Mouse (Mus musculus): ENCODE data around the gene Patl1. TPM values are rescaled to one million over a fixed set of nuclear protein-coding genes. Genes with fewer than 3 reads are reported as not detected.
A peak's percentile ranks its signal among the peaks of the same experiment; 100 is the strongest.
"Not testable (repeated sequence)": the region's sequence is repeated elsewhere in the genome, so short reads cannot be mapped to it uniquely, and the experiment has no call there.

Patl1 gene
- total RNA-seq (2021), result 10 to 100 TPM; 23.6 to 27.3 TPM
- long read RNA-seq, experiment 1, full-length matches to known transcripts, result 22 of 61 reads
- long read RNA-seq, experiment 1, partial matches to known transcripts, result 7 of 61 reads
- long read RNA-seq, experiment 1, other reads (novel, unspliced or antisense), result 32 of 61 reads
- long read RNA-seq, experiment 2, full-length matches to known transcripts, result 16 of 46 reads
- long read RNA-seq, experiment 2, partial matches to known transcripts, result 11 of 46 reads
- long read RNA-seq, experiment 2, other reads (novel, unspliced or antisense), result 19 of 46 reads

DNA sequence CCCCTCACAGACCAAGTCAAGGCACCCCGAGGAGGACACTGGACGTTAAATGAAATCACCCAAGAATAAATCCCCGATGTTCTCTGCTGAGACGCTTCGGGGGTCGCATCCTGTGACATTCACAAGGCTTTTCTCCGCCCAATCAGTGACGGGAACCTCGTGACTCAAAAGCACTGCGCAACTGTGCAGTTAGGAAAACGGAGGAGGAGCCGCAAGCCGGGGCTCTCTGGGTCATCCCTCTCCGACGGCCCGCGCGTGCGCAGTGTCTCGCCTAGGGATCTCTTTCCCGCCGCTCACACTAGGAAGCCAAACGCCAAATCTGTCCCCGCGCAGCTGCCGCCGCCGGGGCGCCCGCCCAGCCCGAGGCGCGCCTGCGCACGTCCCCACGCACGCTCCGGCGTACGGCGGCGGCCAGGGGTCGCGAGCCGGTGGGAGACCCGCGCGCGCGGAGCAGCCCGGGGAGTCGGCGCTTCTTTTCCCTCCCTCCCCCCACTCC is at the start of gene Patl1:
Gene Patl1 (plus strand): TSS at position 363 of the 496 bp plus-strand sequence.
- DNase-seq (ENCODE audit: low spot score), result peak; percentile 98

GRCm38 (mm10) chr19:11867837-11868236 is 44.4 kb upstream of the Patl1 start:
- no peak for DNase-seq (ENCODE audit: low spot score)

DNA sequence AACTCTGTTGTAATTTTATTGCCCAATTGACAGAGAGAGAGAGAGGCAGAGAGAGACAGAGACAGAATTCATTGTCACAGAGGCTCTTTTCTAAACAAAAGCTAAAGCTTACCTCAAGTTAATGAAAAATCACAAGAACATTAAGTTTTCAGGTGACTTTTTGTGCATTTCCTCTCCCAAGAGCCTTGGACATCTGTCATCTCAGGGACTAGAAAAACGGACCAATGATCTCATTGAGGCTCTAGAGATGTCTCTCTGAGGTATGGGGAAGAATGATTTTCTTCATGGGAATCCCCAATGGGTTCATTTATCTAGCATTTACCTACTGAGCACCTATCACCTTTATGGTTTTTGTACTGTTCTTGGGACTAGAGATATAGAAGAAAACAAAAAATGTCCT is 37.2 kb upstream of the Patl1 start, which contains the start of gene Olfr1419:
Gene Olfr1419 (minus strand): TSS at position 101 of the 400 bp plus-strand sequence.
- no peak for DNase-seq (ENCODE audit: low spot score)

DNA sequence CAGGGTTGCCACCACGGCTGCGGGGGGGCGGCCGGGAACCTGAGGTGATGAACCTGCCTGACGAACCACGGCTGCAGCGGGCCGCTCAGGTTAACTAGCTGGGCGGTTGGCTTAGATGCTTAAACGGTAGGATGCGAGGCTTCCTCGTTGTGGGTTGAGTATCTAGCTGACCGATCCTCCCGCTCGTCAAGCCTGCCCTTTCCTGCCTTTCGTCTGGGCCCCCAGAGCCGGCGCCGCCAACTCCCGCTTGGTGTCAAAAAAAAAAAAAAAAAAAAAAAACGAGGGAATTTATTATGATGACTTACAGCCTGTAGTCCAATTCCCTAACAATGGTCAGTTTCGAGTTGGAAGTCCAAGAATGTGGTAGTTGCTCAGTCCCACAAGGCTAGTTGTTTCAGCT is 33.8 kb upstream of the Patl1 start:
- not testable (repeated sequence) for DNase-seq (ENCODE audit: low spot score)

GRCm38 (mm10) chr19:11886265-11886664 is 25.9 kb upstream of the Patl1 start, which contains the start of gene Olfr1420:
Gene Olfr1420 (plus strand): TSS chr19:11886565.
- DNase-seq (ENCODE audit: low spot score), result no peak

DNA sequence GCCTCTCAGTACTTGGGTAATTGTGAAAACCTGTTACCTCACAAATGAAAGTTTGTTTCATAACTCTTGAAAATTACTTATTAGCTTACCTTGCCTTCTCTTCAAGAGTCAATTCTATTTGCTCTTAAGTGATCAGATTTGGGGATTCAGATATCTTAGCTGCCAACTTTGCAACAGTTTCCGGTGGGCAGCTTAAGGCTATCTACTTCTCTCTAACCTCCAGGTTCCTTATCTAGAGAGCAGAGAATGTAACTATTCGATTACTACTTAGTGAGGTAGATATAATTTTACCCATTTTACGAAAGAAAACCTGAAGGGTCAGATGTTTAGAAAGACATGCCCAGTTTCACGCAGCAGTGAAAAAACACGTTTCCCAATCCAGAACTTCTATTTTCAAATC is 1.2 kb upstream of the Patl1 start:
- no peak for DNase-seq (ENCODE audit: low spot score)

DNA sequence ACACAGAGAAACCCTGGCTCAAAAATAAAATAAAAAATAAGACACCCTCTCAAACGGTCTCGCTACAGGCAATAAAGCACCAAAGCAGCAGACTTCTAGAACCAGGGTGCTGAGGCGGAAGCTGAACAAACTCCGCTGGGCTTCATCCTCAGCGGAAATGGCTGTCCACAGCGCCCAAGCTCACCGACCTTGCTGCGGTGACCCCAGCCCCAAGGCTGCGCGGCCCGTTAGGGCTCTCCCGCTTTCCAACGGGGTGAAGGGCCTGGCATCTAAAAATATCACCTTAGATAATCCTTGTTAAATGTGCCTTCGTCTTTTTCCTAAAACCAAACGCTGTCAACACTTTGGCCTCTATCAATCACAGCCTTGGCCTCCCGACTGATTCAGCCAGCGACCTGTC is 596 bp upstream of the Patl1 start:
- no peak for DNase-seq (ENCODE audit: low spot score)

DNA sequence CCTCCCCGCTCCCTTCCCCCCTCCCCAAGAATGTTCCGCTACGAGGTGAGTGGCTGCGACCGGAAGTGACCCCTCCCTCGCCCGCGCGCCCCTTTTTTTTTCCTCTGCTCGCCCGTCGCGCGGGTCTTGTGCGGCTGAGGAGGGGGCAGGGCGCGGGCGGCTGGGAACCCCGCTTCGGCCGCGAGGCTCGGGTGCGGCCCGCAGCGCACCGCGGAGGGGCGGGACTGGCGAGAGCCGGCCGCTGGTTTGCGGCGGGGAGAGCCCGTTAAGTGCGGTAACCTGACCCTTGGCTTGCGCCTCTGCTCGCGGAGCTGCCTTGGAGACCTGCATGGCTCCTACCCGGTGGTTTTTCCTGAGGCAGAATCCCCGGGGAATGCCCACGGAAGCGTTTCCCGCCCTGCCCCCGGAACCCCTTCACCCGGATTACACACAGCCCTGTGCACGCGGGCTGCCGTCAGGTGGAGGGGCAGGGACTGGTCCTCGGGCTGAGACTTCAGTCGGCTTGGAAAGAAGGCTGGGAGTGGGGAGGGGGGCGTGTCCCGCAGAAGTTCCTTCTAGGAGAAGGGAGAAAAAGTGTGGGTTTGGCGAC is 428 bp downstream of the Patl1 start:
- peak; percentile 59 for DNase-seq (ENCODE audit: low spot score)

- DNase-seq (ENCODE audit: low spot score), result peak; percentile 10
These were observed 3.6 kb downstream of the Patl1 start for GRCm38 (mm10) chr19:11915804-11916203.

- DNase-seq (ENCODE audit: low spot score), result no peak
These were observed 9.9 kb downstream of the Patl1 start for GRCm38 (mm10) chr19:11922068-11922467.

- DNase-seq (ENCODE audit: low spot score), result not testable (repeated sequence)
These were observed 10.3 kb downstream of the Patl1 start for GRCm38 (mm10) chr19:11922515-11922914.

- DNase-seq (ENCODE audit: low spot score), result no peak
These were observed 14.2 kb downstream of the Patl1 start for GRCm38 (mm10) chr19:11926380-11926779.

- DNase-seq (ENCODE audit: low spot score), result no peak
These were observed 16.0 kb downstream of the Patl1 start for GRCm38 (mm10) chr19:11928025-11928748.

DNA sequence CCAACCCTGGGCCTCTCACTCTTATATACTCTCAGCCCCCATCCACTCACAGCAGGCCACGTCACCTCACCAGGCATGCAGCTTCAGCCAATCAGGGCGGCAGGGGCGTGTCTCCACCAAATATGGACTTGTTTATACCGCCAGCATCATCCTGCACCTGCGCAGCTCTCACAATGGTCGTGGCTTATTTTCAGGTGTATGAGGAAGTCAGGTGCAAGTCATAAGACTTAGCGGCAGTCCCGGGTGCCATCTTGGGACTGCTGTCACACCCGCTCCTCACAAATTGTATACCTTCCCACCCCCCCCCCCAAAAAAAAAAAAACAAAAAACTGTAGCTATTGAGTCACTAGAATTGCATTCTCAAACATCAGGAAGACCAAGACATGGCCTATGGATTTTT is 34.3 kb downstream of the Patl1 start:
- DNase-seq (ENCODE audit: low spot score), result not testable (repeated sequence)

DNA sequence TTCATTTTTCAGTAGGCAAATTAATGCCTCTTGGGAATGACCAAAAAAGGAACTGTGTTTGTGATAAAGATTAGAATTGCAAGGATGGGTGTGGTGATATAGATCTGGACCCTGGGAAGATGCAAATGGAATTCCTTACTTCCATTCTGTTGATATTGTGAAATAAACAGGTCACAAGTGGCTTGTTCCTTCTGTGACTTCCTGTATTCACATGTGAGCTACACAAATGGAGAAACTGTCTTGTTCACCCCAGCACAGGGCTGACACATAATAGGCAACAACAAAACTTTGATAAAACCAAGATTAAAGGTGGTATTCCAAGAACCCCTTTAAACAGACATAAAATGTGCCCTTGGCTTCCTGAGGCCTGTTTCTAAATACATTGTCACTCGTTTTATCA is 37.7 kb downstream of the Patl1 start:
- no peak for DNase-seq (ENCODE audit: low spot score)

DNA sequence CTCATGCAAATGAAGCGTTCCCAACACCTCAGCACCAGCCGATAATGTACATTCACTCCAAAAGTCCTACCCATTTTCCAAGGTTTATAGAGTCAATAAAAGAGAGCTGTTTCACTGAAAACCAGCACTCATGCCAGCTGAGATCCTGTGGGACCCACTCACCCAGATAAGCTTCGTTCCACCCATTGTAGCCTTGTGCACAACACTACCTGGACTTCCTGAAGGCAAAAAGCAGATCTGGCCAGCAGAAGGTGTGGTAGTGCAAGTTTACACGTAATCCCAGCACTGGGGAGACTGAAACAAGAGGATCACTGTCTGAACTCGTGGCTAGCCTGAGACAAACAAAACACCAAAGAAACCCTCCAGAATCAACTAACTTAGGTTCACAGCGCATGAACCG is 38.5 kb downstream of the Patl1 start:
- no peak for DNase-seq (ENCODE audit: low spot score)

GRCm38 (mm10) chr19:11954206-11954605 is 42.0 kb downstream of the Patl1 start:
- no peak for DNase-seq (ENCODE audit: low spot score)

- no peak for DNase-seq (ENCODE audit: low spot score)
These were observed 44.4 kb downstream of the Patl1 start for GRCm38 (mm10) chr19:11956636-11957035.

- DNase-seq (ENCODE audit: low spot score), result no peak
These were observed 45.2 kb downstream of the Patl1 start for GRCm38 (mm10) chr19:11957396-11957795.

DNA sequence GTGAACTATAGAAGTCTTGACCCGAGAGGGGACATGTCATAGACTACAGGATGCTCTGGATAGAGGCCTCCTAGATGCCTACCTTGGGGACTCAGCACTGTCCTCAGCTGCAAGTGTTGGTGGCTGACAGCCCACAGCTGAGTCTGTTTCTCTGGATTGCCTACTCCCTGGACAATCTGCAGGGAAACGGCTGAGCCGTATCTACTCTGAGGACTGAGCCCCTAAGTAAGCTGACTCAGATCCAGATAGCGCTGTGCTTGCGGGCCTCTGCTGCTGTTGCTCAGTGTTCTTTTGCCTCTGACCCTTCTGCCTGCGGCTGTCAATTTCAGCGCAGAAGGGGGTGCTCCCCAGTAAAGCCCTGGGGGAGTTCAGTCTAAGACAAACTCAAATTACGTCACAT is 45.6 kb downstream of the Patl1 start:
- DNase-seq (ENCODE audit: low spot score), result no peak

- no peak for DNase-seq (ENCODE audit: low spot score)
These were observed 52.1 kb downstream of the Patl1 start for GRCm38 (mm10) chr19:11964266-11964665.

All from gastrocnemius, adult 18-20 months (tissue).